10 mouse cellular contexts compared by ENCODE assay signal in the genomic region with DNA sequence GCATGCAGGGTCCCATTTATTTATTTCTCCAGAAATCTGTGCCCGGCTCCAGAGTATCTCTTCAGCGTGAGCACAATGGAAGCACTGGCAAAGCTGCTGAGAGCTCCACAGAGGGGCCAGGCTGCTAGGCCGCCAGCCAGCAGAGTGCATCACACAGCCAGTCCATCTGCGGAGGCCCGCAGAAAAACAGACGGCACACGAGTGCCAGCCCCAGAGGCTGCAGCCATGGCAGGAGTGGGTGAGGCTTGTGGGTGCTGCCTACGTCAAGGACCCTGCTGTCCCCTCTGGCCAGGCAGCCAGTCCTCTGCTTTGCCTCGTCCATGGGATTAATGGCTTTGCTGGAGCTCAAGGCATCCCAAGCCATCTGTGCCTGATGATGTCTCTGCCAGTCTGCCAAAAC. TPM values are rescaled to one million over a fixed set of nuclear protein-coding genes. Genes with fewer than 3 reads are reported as not detected.
DNase-seq lines count a peak whose midpoint lies in the region; ATAC-seq and TF ChIP-seq lines count a peak whose summit lies in the region.
"Had no signal": no experiment of that assay in that cellular context is flagged by ENCODE, and none has a peak within 500 bp of the region (broad histone marks: within the 10 kb centered on the region; RNA-seq: fewer than 3 reads in every experiment).

No protein-coding gene starts in this region.

- TF ChIP-seq CTCF in heart, adult 2 months (IDR thresholded peaks at IDR 0.05): no peak

- peaks cover 7% of the 10 kb centered on the region; the same call in 1 of the 2 replicates for H3K36me3 ChIP-seq in heart, adult 2 months (ENCODE audit: control insufficient read depth, insufficient read depth, low read length)
- H3K36me3 ChIP-seq in heart, embryonic 12.5 days: 0 out of 2 replicates have a peak, but pooled peaks cover 4% of the 10 kb centered on the region
- no peaks in the 10 kb centered on the region for H3K36me3 ChIP-seq in neural tube, embryonic 12.5 days
- no peaks in the 10 kb centered on the region for H3K36me3 ChIP-seq in hindbrain, embryonic 16.5 days (ENCODE audit: control insufficient read depth, insufficient read depth, low read length)
- no peaks in the 10 kb centered on the region for H3K36me3 ChIP-seq in stomach, embryonic 16.5 days (ENCODE audit: control insufficient read depth, insufficient read depth, low read length)

- intact Hi-C loops in heart, adult 2 months (cut with DNase I): no loop called here

- no peak overlapping the region for H3K9ac ChIP-seq in heart, adult 2 months (ENCODE audit: low read depth, low read length)
- no peak overlapping the region for H3K9ac ChIP-seq in heart, embryonic 12.5 days
- no peak overlapping the region for H3K9ac ChIP-seq in neural tube, embryonic 12.5 days
- no peak overlapping the region for H3K9ac ChIP-seq in hindbrain, embryonic 16.5 days (ENCODE audit: low read depth, low read length)
- 0 out of 2 replicates have a peak overlapping the region, but pooled peaks have one; percentile 13 for H3K9ac ChIP-seq in stomach, embryonic 16.5 days (ENCODE audit: low read length)
- H3K9ac ChIP-seq: embryonic facial prominence, embryonic 12.5 days had no signal

- no peak for ATAC-seq in heart, embryonic 12.5 days (ENCODE audit: insufficient number of reproducible peaks, low FRiP score)
- no peak for ATAC-seq in neural tube, embryonic 12.5 days (ENCODE audit: low FRiP score, low read depth)
- peak; percentile 67 for ATAC-seq in hindbrain, embryonic 16.5 days
- ATAC-seq in stomach, embryonic 16.5 days (ENCODE audit: insufficient read depth, low FRiP score): no peak

- H3K9me3 ChIP-seq in heart, embryonic 12.5 days (replicated peaks): no peaks in the 10 kb centered on the region
- H3K9me3 ChIP-seq in neural tube, embryonic 12.5 days: no peaks in the 10 kb centered on the region
- no peaks in the 10 kb centered on the region for H3K9me3 ChIP-seq in hindbrain, embryonic 16.5 days (ENCODE audit: control insufficient read depth, low read length)
- H3K9me3 ChIP-seq in stomach, embryonic 16.5 days (replicated peaks; ENCODE audit: control insufficient read depth, low read length): no peaks in the 10 kb centered on the region
- H3K9me3 ChIP-seq: embryonic facial prominence, embryonic 12.5 days had no signal

- peaks cover 65% of the 10 kb centered on the region for H3K4me1 ChIP-seq in heart, adult 2 months (ENCODE audit: control insufficient read depth, insufficient read depth, low read length)
- peaks cover 98% of the 10 kb centered on the region for H3K4me1 ChIP-seq in heart, embryonic 12.5 days (replicated peaks)
- H3K4me1 ChIP-seq in neural tube, embryonic 12.5 days: peaks cover 97% of the 10 kb centered on the region
- H3K4me1 ChIP-seq in hindbrain, embryonic 16.5 days (ENCODE audit: control insufficient read depth, insufficient read depth, low read depth, low read length): peaks cover 87% of the 10 kb centered on the region
- peaks cover 92% of the 10 kb centered on the region for H3K4me1 ChIP-seq in stomach, embryonic 16.5 days (ENCODE audit: control insufficient read depth, insufficient read depth, low read length)

- DNase-seq in heart, adult 2 months: no peak
- DNase-seq in neural tube, embryonic 10.5 days (ENCODE audit: extremely low spot score, low spot score): no peak
- no peak for DNase-seq in urinary bladder, postnatal 14 days (ENCODE audit: low spot score)
- no peak for DNase-seq in kidney, adult 8-10 months
- DNase-seq: right cerebral cortex, adult 18-20 months had no signal

- peak overlapping the region; percentile 90 for H3K27ac ChIP-seq in heart, adult 2 months
- no peak overlapping the region for H3K27ac ChIP-seq in heart, embryonic 12.5 days (ENCODE audit: poor library complexity, severe bottlenecking)
- 0 out of 2 replicates have a peak overlapping the region, but pooled peaks have one; percentile 32 for H3K27ac ChIP-seq in neural tube, embryonic 12.5 days
- H3K27ac ChIP-seq in hindbrain, embryonic 16.5 days (ENCODE audit: low read depth, low read length): peak overlapping the region; percentile 56
- no peak overlapping the region for H3K27ac ChIP-seq in stomach, embryonic 16.5 days (ENCODE audit: low read length)
- H3K27ac ChIP-seq: embryonic facial prominence, embryonic 12.5 days had no signal

- peaks cover 6% of the 10 kb centered on the region for H3K79me2 ChIP-seq in heart, adult 2 months (replicated peaks; ENCODE audit: control insufficient read depth, insufficient read depth, low read length)

- TF ChIP-seq POLR2A in heart, adult 2 months (IDR thresholded peaks at IDR 0.05; ENCODE audit: insufficient read depth, low read depth, low read length): no peak

- no peak for TF ChIP-seq EP300 in heart, adult 2 months (IDR thresholded peaks at IDR 0.05; ENCODE audit: insufficient read depth, low read depth, low read length)

- WGBS in heart, adult 2 months: 53% methylated on average over 9 of the region's 9 CpGs
- 77% methylated on average over 9 of the region's 9 CpGs for WGBS in heart, embryonic 12.5 days
- WGBS in neural tube, embryonic 12.5 days: 76% methylated on average over 9 of the region's 9 CpGs
- WGBS in hindbrain, embryonic 16.5 days: 18% methylated on average over 9 of the region's 9 CpGs
- WGBS in stomach, embryonic 16.5 days: 68% methylated on average over 9 of the region's 9 CpGs

- no peaks in the 10 kb centered on the region for H3K27me3 ChIP-seq in heart, adult 2 months (ENCODE audit: control insufficient read depth, insufficient read depth, low read length)
- H3K27me3 ChIP-seq in heart, embryonic 12.5 days (replicated peaks): no peaks in the 10 kb centered on the region
- no peaks in the 10 kb centered on the region for H3K27me3 ChIP-seq in neural tube, embryonic 12.5 days (replicated peaks)
- H3K27me3 ChIP-seq in hindbrain, embryonic 16.5 days (replicated peaks; ENCODE audit: control insufficient read depth, insufficient read depth, low read length): no peaks in the 10 kb centered on the region
- H3K27me3 ChIP-seq in stomach, embryonic 16.5 days (ENCODE audit: control insufficient read depth, insufficient read depth, low read length): no peaks in the 10 kb centered on the region
- H3K27me3 ChIP-seq: embryonic facial prominence, embryonic 12.5 days had no signal

- H3K4me3 ChIP-seq in heart, adult 2 months: no peak overlapping the region
- H3K4me3 ChIP-seq in heart, embryonic 12.5 days: no peak overlapping the region
- H3K4me3 ChIP-seq in neural tube, embryonic 12.5 days: no peak overlapping the region
- H3K4me3 ChIP-seq in hindbrain, embryonic 16.5 days (ENCODE audit: low read length): no peak overlapping the region
- H3K4me3 ChIP-seq in stomach, embryonic 16.5 days (replicated peaks; ENCODE audit: low read length): no peak overlapping the region
- H3K4me3 ChIP-seq: embryonic facial prominence, embryonic 12.5 days had no signal

- H3K4me2 ChIP-seq in heart, embryonic 12.5 days: no peak overlapping the region
- no peak overlapping the region for H3K4me2 ChIP-seq in neural tube, embryonic 12.5 days (replicated peaks)
- H3K4me2 ChIP-seq in hindbrain, embryonic 16.5 days (ENCODE audit: low read length): no peak overlapping the region
- H3K4me2 ChIP-seq in stomach, embryonic 16.5 days (ENCODE audit: low read depth, low read length): no peak overlapping the region
- H3K4me2 ChIP-seq: embryonic facial prominence, embryonic 12.5 days had no signal

RNA-seq across cellular contexts. Expression of a gene that starts 19.8 kb away (rescaled TPM):
- 10 to 100 TPM; 40.7 to 42.0 TPM for total RNA-seq in heart, adult 2 months (2021)
- polyA plus RNA-seq in heart, adult 2 months (2012; rRNA removed): 21.8 and 27.1 TPM in 2 replicates
- polyA plus RNA-seq in heart, embryonic 12.5 days (2016; fragmentation: Nextera tagmentation; extraction: Ambion mirVana): 34.2 and 41.4 TPM in 2 replicates
- 62.2 and 63.4 TPM in 2 replicates for polyA plus RNA-seq in neural tube, embryonic 12.5 days (2016; fragmentation: Nextera tagmentation; extraction: Ambion mirVana)
- 50.4 and 55.0 TPM in 2 replicates for polyA plus RNA-seq in hindbrain, embryonic 16.5 days (2015; fragmentation: Nextera tagmentation; extraction: Ambion mirVana)
- polyA plus RNA-seq in stomach, embryonic 16.5 days (2015; fragmentation: Nextera tagmentation; extraction: Ambion mirVana): 24.0 and 26.3 TPM in 2 replicates

Comparison
In these comparisons a context has a peak if more than half of its experiments do, and no peak if none do; other contexts are left out.
1. H3K27ac ChIP-seq: peak in heart, adult 2 months (single experiment), neural tube, embryonic 12.5 days (single experiment) and hindbrain, embryonic 16.5 days (single experiment); none in heart, embryonic 12.5 days (single experiment) and stomach, embryonic 16.5 days (single experiment).